Mouse (Mus musculus): Measurements from ENCODE around the gene Rab17.

DNA sequence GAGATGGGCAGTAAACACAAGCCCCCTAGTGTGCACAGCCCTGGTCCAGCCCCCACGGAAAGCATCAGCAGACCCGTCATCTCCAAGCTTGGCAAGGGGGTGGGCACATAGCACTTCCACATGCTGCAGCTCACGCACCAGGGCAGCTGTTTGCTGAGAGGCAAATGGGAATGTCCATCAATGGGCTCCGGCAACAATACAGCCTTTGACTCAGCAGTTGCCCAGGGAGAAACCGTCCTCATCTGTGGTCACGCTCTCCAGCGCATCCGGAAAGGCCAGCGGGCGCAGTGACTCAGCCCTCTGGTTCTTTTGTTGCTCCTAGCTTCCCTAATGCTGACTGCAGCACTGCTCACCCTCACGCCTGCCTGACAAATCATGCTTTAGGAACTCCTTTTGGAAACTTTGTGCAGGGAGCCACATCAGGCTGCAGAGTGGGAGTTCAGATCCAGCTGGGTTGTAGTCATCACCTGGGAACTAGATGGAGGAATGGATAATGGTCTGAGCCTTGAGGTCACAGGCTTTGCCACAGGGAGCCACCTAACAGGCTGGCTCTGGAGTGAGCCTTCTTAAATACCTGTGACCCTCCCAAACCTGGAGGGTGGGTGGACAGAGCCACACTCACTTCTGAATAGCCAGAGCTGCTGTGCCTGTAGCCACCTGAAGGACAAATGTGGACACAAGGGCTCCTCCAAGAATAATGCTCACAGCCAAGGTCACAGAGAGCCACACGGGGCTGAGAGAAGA, 5.6 kb upstream of the Rab17 start:
- TF ChIP-seq CTCF (IDR thresholded peaks at IDR 0.05 in 2 of 3, conservative IDR thresholded peaks at IDR 0.05 in 1 of 3; ENCODE audit: control insufficient read depth in 1 of 3, insufficient read depth in 1 of 3, low read depth in 2 of 3, low read length in 3 of 3, poor library complexity in 1 of 3, severe bottlenecking in 1 of 3) (no peak), TAL1 (IDR thresholded peaks at IDR 0.05; ENCODE audit: low read length) (no peak), ZNF384 (IDR thresholded peaks at IDR 0.05; ENCODE audit: low read depth, low read length) (no peak), POLR2A (IDR thresholded peaks at IDR 0.05; ENCODE audit: control insufficient read depth in 1 of 2, insufficient read depth in 1 of 2, low read depth in 1 of 2, low read length in 2 of 2, poor library complexity in 1 of 2) (no peak), HCFC1 (IDR thresholded peaks at IDR 0.05; ENCODE audit: low read depth, low read length) (no peak), ZC3H11A (IDR thresholded peaks at IDR 0.05; ENCODE audit: low read depth, low read length) (no peak), MAX (IDR thresholded peaks at IDR 0.05; ENCODE audit: low read length) (no peak), EP300 (IDR thresholded peaks at IDR 0.05; ENCODE audit: low read depth in 1 of 2, low read length in 2 of 2) (no peak), MEF2A (IDR thresholded peaks at IDR 0.05; ENCODE audit: extremely low read depth, insufficient replicate concordance, low read depth, low read length, poor library complexity, severe bottlenecking) (no peak)

Data from MEL (cell line).